Mouse (Mus musculus) small intestine, adult 2 months (tissue): ENCODE measurements around the gene H60c.

Source experiments
- CTCF ChIP-seq: fragments of 200-500 bp; IDR thresholded peaks from 2 replicates; pipeline ENCODE4 v1.5.1; 2012; ENCODE audit warnings: low read depth, mild to moderate bottlenecking, control low read depth, inconsistent platforms, low read length, moderate library complexity, mixed read lengths; ENCODE audit not compliant: insufficient replicate concordance, insufficient read length; ENCODE audit errors: extremely low read depth
- POLR2A ChIP-seq: fragments of 200-500 bp; IDR thresholded peaks from 2 replicates; pipeline ENCODE4 v1.6.1; 2012; ENCODE audit warnings: low read depth, mild to moderate bottlenecking, control low read depth, inconsistent platforms, low read length, moderate library complexity

DNA sequence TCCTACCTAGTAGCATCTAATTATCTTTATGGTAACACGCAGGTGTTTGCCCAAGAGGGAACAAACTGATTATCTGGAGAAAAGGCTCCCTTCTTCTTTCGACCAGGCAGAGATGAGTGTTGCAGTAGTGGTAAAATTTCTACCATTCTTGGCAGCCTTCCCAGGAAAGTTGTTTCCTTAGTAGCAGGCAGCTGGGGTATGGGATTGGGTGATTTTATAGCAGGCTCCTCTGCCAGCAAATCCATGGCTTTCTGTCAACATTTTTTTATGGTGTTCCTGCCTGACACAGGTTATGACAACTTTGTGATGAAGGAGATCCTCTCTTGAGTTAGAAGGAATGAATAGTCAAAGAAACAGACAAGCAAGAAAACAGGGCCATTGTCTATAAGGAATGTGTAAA, 40.2 kb upstream of the H60c start:
- TF ChIP-seq CTCF (no peak), POLR2A (no peak)
